Mouse (Mus musculus): ENCODE results near the gene Ece1. TPM values are rescaled to one million over a fixed set of nuclear protein-coding genes. Genes with fewer than 3 reads are reported as not detected.

Gene Ece1
- polyA plus RNA-seq, 1 experiment, result 6.0 TPM

- no peak overlapping the region for H3K4me3 ChIP-seq (ENCODE audit: control insufficient read depth, low read depth, low read length)
- no peaks in the 10 kb centered on the region for H3K36me3 ChIP-seq (ENCODE audit: control insufficient read depth, insufficient read depth, low read length)
- H3K27ac ChIP-seq (ENCODE audit: control insufficient read depth, insufficient read depth, low read depth, low read length), result no peak overlapping the region
- TF ChIP-seq CTCF (IDR thresholded peaks at IDR 0.05; ENCODE audit: control insufficient read depth, insufficient read depth, insufficient replicate concordance, low read depth, low read length), result no peak
- no peak for TF ChIP-seq POLR2A (IDR thresholded peaks at IDR 0.05; ENCODE audit: control insufficient read depth, low read depth, low read length)
- no peaks in the 10 kb centered on the region for H3K27me3 ChIP-seq (ENCODE audit: control insufficient read depth, insufficient read depth, low read length)
- no peaks in the 10 kb centered on the region for H3K4me1 ChIP-seq (ENCODE audit: control insufficient read depth, insufficient read depth, low read length)
These were observed 45.9 kb downstream of the Ece1 start for GRCm38 (mm10) chr4:137907979-137908378.

GRCm38 (mm10) chr4:137908489-137908888, 46.5 kb downstream of the Ece1 start:
- Histone ChIP-seq H3K36me3 (ENCODE audit: control insufficient read depth, insufficient read depth, low read length) (no peaks in the 10 kb centered on the region), H3K27ac (ENCODE audit: control insufficient read depth, insufficient read depth, low read depth, low read length) (no peak overlapping the region), H3K4me3 (ENCODE audit: control insufficient read depth, low read depth, low read length) (no peak overlapping the region), H3K4me1 (ENCODE audit: control insufficient read depth, insufficient read depth, low read length) (peaks cover 3% of the 10 kb centered on the region), H3K27me3 (ENCODE audit: control insufficient read depth, insufficient read depth, low read length) (no peaks in the 10 kb centered on the region)
- TF ChIP-seq POLR2A (IDR thresholded peaks at IDR 0.05; ENCODE audit: control insufficient read depth, low read depth, low read length), result no peak
- no peak for TF ChIP-seq CTCF (IDR thresholded peaks at IDR 0.05; ENCODE audit: control insufficient read depth, insufficient read depth, insufficient replicate concordance, low read depth, low read length)

- no peaks in the 10 kb centered on the region for H3K36me3 ChIP-seq (ENCODE audit: control insufficient read depth, insufficient read depth, low read length)
- H3K4me3 ChIP-seq (ENCODE audit: control insufficient read depth, low read depth, low read length), result no peak overlapping the region
- no peaks in the 10 kb centered on the region for H3K27me3 ChIP-seq (ENCODE audit: control insufficient read depth, insufficient read depth, low read length)
- TF ChIP-seq POLR2A (IDR thresholded peaks at IDR 0.05; ENCODE audit: control insufficient read depth, low read depth, low read length), result no peak
- H3K4me1 ChIP-seq (ENCODE audit: control insufficient read depth, insufficient read depth, low read length), result peaks cover 8% of the 10 kb centered on the region
- no peak overlapping the region for H3K27ac ChIP-seq (ENCODE audit: control insufficient read depth, insufficient read depth, low read depth, low read length)
These were observed 46.9 kb downstream of the Ece1 start for GRCm38 (mm10) chr4:137908915-137909314.

GRCm38 (mm10) chr4:137909471-137909870, 47.4 kb downstream of the Ece1 start:
- TF ChIP-seq POLR2A (IDR thresholded peaks at IDR 0.05; ENCODE audit: control insufficient read depth, low read depth, low read length), result no peak
- TF ChIP-seq CTCF (IDR thresholded peaks at IDR 0.05; ENCODE audit: control insufficient read depth, insufficient read depth, insufficient replicate concordance, low read depth, low read length), result no peak
- Histone ChIP-seq H3K27me3 (ENCODE audit: control insufficient read depth, insufficient read depth, low read length) (no peaks in the 10 kb centered on the region), H3K27ac (ENCODE audit: control insufficient read depth, insufficient read depth, low read depth, low read length) (no peak overlapping the region), H3K36me3 (ENCODE audit: control insufficient read depth, insufficient read depth, low read length) (no peaks in the 10 kb centered on the region), H3K4me1 (ENCODE audit: control insufficient read depth, insufficient read depth, low read length) (peaks cover 12% of the 10 kb centered on the region), H3K4me3 (ENCODE audit: control insufficient read depth, low read depth, low read length) (no peak overlapping the region)

- Histone ChIP-seq H3K4me1 (ENCODE audit: control insufficient read depth, insufficient read depth, low read length) (peaks cover 12% of the 10 kb centered on the region), H3K4me3 (ENCODE audit: control insufficient read depth, low read depth, low read length) (no peak overlapping the region), H3K36me3 (ENCODE audit: control insufficient read depth, insufficient read depth, low read length) (no peaks in the 10 kb centered on the region), H3K27me3 (ENCODE audit: control insufficient read depth, insufficient read depth, low read length) (no peaks in the 10 kb centered on the region), H3K27ac (ENCODE audit: control insufficient read depth, insufficient read depth, low read depth, low read length) (no peak overlapping the region)
- TF ChIP-seq CTCF (IDR thresholded peaks at IDR 0.05; ENCODE audit: control insufficient read depth, insufficient read depth, insufficient replicate concordance, low read depth, low read length) (peak; percentile 35; the same call in 1 of the 2 replicates), POLR2A (IDR thresholded peaks at IDR 0.05; ENCODE audit: control insufficient read depth, low read depth, low read length) (no peak)
These were observed 48.5 kb downstream of the Ece1 start for GRCm38 (mm10) chr4:137910382-137911009.

GRCm38 (mm10) chr4:137911657-137912056, 49.6 kb downstream of the Ece1 start:
- Histone ChIP-seq H3K4me3 (ENCODE audit: control insufficient read depth, low read depth, low read length) (no peak overlapping the region), H3K36me3 (ENCODE audit: control insufficient read depth, insufficient read depth, low read length) (no peaks in the 10 kb centered on the region), H3K27me3 (ENCODE audit: control insufficient read depth, insufficient read depth, low read length) (no peaks in the 10 kb centered on the region), H3K4me1 (ENCODE audit: control insufficient read depth, insufficient read depth, low read length) (peaks cover 12% of the 10 kb centered on the region), H3K27ac (ENCODE audit: control insufficient read depth, insufficient read depth, low read depth, low read length) (no peak overlapping the region)
- TF ChIP-seq POLR2A (IDR thresholded peaks at IDR 0.05; ENCODE audit: control insufficient read depth, low read depth, low read length) (no peak), CTCF (IDR thresholded peaks at IDR 0.05; ENCODE audit: control insufficient read depth, insufficient read depth, insufficient replicate concordance, low read depth, low read length) (no peak)

GRCm38 (mm10) chr4:137912768-137913305, 50.8 kb downstream of the Ece1 start:
- no peak overlapping the region for H3K27ac ChIP-seq (ENCODE audit: control insufficient read depth, insufficient read depth, low read depth, low read length)
- no peaks in the 10 kb centered on the region for H3K27me3 ChIP-seq (ENCODE audit: control insufficient read depth, insufficient read depth, low read length)
- H3K4me1 ChIP-seq (ENCODE audit: control insufficient read depth, insufficient read depth, low read length), result peaks cover 12% of the 10 kb centered on the region
- peak overlapping the region; percentile 83 for H3K4me3 ChIP-seq (ENCODE audit: control insufficient read depth, low read depth, low read length)
- H3K36me3 ChIP-seq (ENCODE audit: control insufficient read depth, insufficient read depth, low read length), result no peaks in the 10 kb centered on the region
- no peak for TF ChIP-seq POLR2A (IDR thresholded peaks at IDR 0.05; ENCODE audit: control insufficient read depth, low read depth, low read length)
- no peak for TF ChIP-seq CTCF (IDR thresholded peaks at IDR 0.05; ENCODE audit: control insufficient read depth, insufficient read depth, insufficient replicate concordance, low read depth, low read length)

All from testis, adult 2 months (tissue).